ENCODE assay signal across 7 mouse cellular contexts in genomic region chr11:23068201-23068600, GRCm38 (mm10).
DNase-seq lines count a peak whose midpoint lies in the region; ATAC-seq and TF ChIP-seq lines count a peak whose summit lies in the region.

No protein-coding gene starts in this region.

- H3K4me2 ChIP-seq in lung, embryonic 14.5 days, result peak overlapping the region; percentile 83
- H3K4me2 ChIP-seq in intestine, embryonic 16.5 days (ENCODE audit: low read depth, low read length), result peak overlapping the region; percentile 78
- peak overlapping the region; percentile 80 for H3K4me2 ChIP-seq in neural tube, embryonic 15.5 days

- H3K9ac ChIP-seq in lung, embryonic 14.5 days, result peak overlapping the region; percentile 76
- peak overlapping the region; percentile 79 for H3K9ac ChIP-seq in intestine, embryonic 16.5 days (ENCODE audit: low read depth, low read length)
- H3K9ac ChIP-seq in neural tube, embryonic 15.5 days (replicated peaks), result peak overlapping the region; percentile 90

- no peak for TF ChIP-seq CTCF in lung, embryonic 14.5 days (IDR thresholded peaks at IDR 0.05; ENCODE audit: low read depth)

- no peaks in the 10 kb centered on the region for H3K36me3 ChIP-seq in lung, embryonic 14.5 days (ENCODE audit: insufficient read depth)
- no peaks in the 10 kb centered on the region for H3K36me3 ChIP-seq in forebrain, embryonic 10.5 days (replicated peaks)
- H3K36me3 ChIP-seq in intestine, embryonic 16.5 days (ENCODE audit: control insufficient read depth, insufficient read depth, low read length), result no peaks in the 10 kb centered on the region
- no peaks in the 10 kb centered on the region for H3K36me3 ChIP-seq in neural tube, embryonic 15.5 days

- peak; percentile 6 for DNase-seq in lung, embryonic 14.5 days
- no peak for DNase-seq in lung, postnatal 10 days
- DNase-seq in forebrain, embryonic 10.5 days (ENCODE audit: extremely low spot score, low spot score), result no peak
- no peak for DNase-seq in urinary bladder, adult 2 months (ENCODE audit: low spot score)
- no peak for DNase-seq in left cerebral cortex, postnatal 4 days

- no peak overlapping the region for H3K27ac ChIP-seq in lung, embryonic 14.5 days (ENCODE audit: low read depth)
- H3K27ac ChIP-seq in forebrain, embryonic 10.5 days, result peak overlapping the region; percentile 92
- H3K27ac ChIP-seq in intestine, embryonic 16.5 days (ENCODE audit: low read length), result no peak overlapping the region
- H3K27ac ChIP-seq in neural tube, embryonic 15.5 days (replicated peaks), result peak overlapping the region; percentile 90

- intact Hi-C loops in left cerebral cortex, postnatal 4 days (cut with DNase I), result no loop called here

- WGBS in lung, embryonic 14.5 days, result 4% methylated on average over 10 of the region's 10 CpGs
- WGBS in forebrain, embryonic 10.5 days, result 13% methylated on average over 10 of the region's 10 CpGs
- 4% methylated on average over 10 of the region's 10 CpGs for WGBS in intestine, embryonic 16.5 days
- 9% methylated on average over 10 of the region's 10 CpGs for WGBS in neural tube, embryonic 15.5 days

- peak; percentile 11; the same call in 1 of the 2 replicates for ATAC-seq in lung, embryonic 14.5 days (ENCODE audit: insufficient read depth)
- peak; percentile 2; the same call in 1 of the 2 replicates for ATAC-seq in intestine, embryonic 16.5 days
- ATAC-seq in neural tube, embryonic 15.5 days (ENCODE audit: low FRiP score), result peak; percentile 9; the same call in 1 of the 2 replicates

- no peaks in the 10 kb centered on the region for H3K27me3 ChIP-seq in lung, embryonic 14.5 days (ENCODE audit: insufficient read depth, low read length)
- no peaks in the 10 kb centered on the region for H3K27me3 ChIP-seq in forebrain, embryonic 10.5 days (ENCODE audit: poor library complexity, severe bottlenecking)
- no peaks in the 10 kb centered on the region for H3K27me3 ChIP-seq in intestine, embryonic 16.5 days (replicated peaks; ENCODE audit: control insufficient read depth, insufficient read depth, low read length)
- H3K27me3 ChIP-seq in neural tube, embryonic 15.5 days (replicated peaks), result no peaks in the 10 kb centered on the region

- H3K4me1 ChIP-seq in lung, embryonic 14.5 days (ENCODE audit: insufficient read depth), result no peaks in the 10 kb centered on the region
- peaks cover 9% of the 10 kb centered on the region for H3K4me1 ChIP-seq in forebrain, embryonic 10.5 days
- no peaks in the 10 kb centered on the region for H3K4me1 ChIP-seq in intestine, embryonic 16.5 days (ENCODE audit: control insufficient read depth, insufficient read depth, low read length)
- H3K4me1 ChIP-seq in neural tube, embryonic 15.5 days, result peaks cover 7% of the 10 kb centered on the region; the same call in 1 of the 2 replicates

- peak overlapping the region; percentile 54 for H3K4me3 ChIP-seq in lung, embryonic 14.5 days (ENCODE audit: low read depth, low read length)
- peak overlapping the region; percentile 79 for H3K4me3 ChIP-seq in forebrain, embryonic 10.5 days
- H3K4me3 ChIP-seq in intestine, embryonic 16.5 days (ENCODE audit: low read length), result peak overlapping the region; percentile 67
- peak overlapping the region; percentile 78 for H3K4me3 ChIP-seq in neural tube, embryonic 15.5 days (replicated peaks)

- no peaks in the 10 kb centered on the region for H3K9me3 ChIP-seq in lung, embryonic 14.5 days (ENCODE audit: low read depth, low read length)
- H3K9me3 ChIP-seq in forebrain, embryonic 10.5 days, result no peaks in the 10 kb centered on the region
- no peaks in the 10 kb centered on the region for H3K9me3 ChIP-seq in intestine, embryonic 16.5 days (ENCODE audit: control insufficient read depth, low read length)
- H3K9me3 ChIP-seq in neural tube, embryonic 15.5 days (replicated peaks), result no peaks in the 10 kb centered on the region

Comparison
In these comparisons a context has a peak if more than half of its experiments do, and no peak if none do; other contexts are left out.
1. H3K27ac ChIP-seq: peak in forebrain, embryonic 10.5 days (single experiment) and neural tube, embryonic 15.5 days (single experiment); none in lung, embryonic 14.5 days (single experiment) and intestine, embryonic 16.5 days (single experiment).
2. Peak in every context shown above with its lines, with median percentiles within 50 percentile points of each other: ATAC-seq, H3K4me2 ChIP-seq, H3K4me3 ChIP-seq and H3K9ac ChIP-seq.